Mouse (Mus musculus): ENCODE results near the gene 1700001L19Rik.

The 1700001L19Rik gene

DNA sequence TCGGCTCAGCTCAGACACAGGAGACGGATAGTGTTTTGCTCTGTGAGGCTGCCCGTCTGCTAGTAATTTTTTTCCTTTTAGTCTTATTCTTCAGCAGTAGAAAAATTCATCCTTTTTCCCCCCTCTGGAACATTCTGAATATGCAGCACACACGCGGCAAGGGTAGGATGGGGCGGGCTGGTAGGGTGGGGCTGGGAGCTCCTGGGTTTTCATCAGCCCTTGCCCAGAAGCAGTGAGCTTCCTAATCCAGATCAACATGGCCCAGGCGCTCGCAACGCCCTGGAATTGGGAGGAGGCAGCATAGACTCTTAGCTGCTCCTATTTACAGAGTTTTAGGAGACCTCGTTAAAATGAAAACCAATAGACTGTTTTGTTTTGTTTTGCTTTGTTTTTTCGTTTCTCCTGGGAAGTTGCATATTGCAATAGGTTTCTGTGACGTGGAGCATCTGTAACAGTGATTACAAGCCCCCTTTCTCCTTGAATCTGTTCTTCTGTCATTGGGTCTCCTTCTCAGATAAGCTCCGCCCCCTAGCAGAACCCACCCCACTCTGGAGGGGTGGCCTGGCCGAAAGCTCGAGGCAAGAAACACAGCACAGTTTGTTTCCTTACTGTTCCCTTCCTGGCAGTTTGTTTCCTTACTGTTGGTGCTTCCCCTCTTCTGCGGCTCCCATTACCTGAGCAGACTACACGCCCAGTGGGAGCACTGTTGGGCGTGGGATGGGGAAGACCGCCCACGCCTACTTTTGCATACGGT, 10.6 kb downstream of the 1700001L19Rik start:
- DNase-seq (ENCODE audit: low spot score) = no peak

DNA sequence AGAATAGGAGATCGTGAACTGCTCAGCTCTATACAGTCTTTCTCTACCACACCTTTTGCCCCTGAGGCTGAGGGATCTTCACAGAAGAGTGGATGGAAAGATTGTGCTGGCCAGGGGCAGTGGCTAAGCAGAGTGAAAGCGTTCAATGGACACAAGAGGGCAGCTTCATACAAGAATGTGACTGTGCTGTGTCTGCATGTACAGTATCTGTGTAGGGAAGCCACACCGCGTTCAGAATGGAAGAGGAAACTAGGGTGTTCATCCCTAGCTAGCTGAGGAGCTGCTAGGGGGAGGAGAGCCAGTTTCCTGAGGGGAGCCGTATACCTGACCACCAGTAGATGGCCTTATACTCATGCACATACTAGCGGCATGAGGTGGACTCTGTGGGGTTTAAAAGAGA, 25.6 kb downstream of the 1700001L19Rik start:
- peak; percentile 29 for DNase-seq (ENCODE audit: low spot score)

DNA sequence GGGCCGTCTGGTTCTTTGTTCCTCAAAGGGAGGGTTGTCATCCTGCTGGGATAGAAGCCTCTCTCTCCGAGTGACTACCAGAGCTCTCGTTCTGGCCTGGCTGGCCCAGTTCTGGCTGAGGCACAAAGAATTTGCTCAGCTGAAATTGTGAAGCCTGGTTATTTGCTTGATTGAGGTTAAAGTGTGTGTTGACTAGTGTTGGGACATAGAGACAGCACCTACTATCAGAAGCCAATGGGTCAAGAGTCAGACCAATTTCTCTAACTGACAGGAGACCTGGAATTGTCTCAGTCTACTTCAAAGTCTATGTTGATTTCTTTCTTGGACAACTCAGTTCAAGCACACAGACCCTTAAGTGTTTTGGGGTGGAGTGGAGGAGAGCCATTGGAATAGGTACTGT, 29.8 kb downstream of the 1700001L19Rik start:
- DNase-seq (ENCODE audit: low spot score) = no peak

DNA sequence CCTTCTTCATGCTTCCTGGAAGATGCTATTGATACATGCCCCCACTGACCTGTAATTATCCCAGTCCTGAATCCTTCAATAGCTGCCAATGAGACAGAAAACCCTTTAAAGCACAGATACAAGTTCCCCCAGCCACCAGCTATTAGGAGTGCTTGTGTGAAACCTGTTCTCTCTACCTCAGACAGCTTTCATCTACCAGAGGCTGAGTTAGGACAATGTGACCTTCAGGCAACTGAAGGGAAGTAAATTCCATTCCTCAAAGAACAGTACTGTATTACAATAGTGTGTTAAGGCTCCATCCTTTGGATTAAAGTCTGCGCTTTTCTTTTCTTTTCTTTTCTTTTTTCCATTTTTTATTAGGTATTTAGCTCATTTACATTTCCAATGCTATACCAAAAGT, 45.6 kb downstream of the 1700001L19Rik start:
- no peak for DNase-seq (ENCODE audit: low spot score)

Measured in retina, embryonic 14.5 days (tissue).